Mouse (Mus musculus): ENCODE measurements around the gene Cwc22. TPM values are rescaled to one million over a fixed set of nuclear protein-coding genes. Genes with fewer than 3 reads are reported as not detected.

Cwc22 gene
- polyA plus RNA-seq, 1 experiment from 2014 or later: 14.9 TPM

DNA sequence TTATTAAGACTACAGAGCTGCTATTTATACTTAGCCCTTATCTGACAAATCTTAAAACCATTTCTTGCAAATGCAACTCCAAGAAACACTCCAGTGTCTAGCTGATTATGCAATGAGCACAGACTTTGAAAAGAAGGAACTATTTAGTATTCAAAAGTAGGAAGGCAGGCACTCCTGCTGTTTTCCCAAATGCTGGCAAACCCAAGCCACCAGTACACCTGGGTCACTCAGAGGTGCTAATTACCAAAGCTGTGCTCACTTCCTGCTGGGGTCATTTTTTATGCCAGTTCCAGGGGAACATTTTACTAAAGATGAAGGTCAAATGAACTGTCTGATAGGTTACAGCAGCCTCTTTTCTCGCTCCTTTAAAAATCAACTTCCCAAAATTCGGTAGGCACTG, 28.2 kb downstream of the Cwc22 start:
- H3K4me3 ChIP-seq (ENCODE audit: low read depth, low read length): no peak overlapping the region
- no peaks in the 10 kb centered on the region for H3K27me3 ChIP-seq (replicated peaks; ENCODE audit: insufficient read depth, low read length)
- no peaks in the 10 kb centered on the region for H3K9me3 ChIP-seq (ENCODE audit: low read length)
- H3K27ac ChIP-seq (ENCODE audit: low read length): no peak overlapping the region
- ATAC-seq: no peak
- peak; percentile 17 for DNase-seq (ENCODE audit: low spot score)
- TF ChIP-seq CTCF (IDR thresholded peaks at IDR 0.05) (no peak), EP300 (IDR thresholded peaks at IDR 0.05) (no peak)
- WGBS: 87% methylated on average over 2 of the region's 2 CpGs
- peaks cover 29% of the 10 kb centered on the region; the same call in 1 of the 2 replicates for H3K36me3 ChIP-seq (ENCODE audit: insufficient read depth, low read length)
- H3K9ac ChIP-seq (replicated peaks; ENCODE audit: low read depth): no peak overlapping the region
- H3K4me2 ChIP-seq (replicated peaks; ENCODE audit: low read depth, low read length): no peak overlapping the region
- no peaks in the 10 kb centered on the region for H3K4me1 ChIP-seq (ENCODE audit: insufficient read depth, low read depth, low read length)

DNA sequence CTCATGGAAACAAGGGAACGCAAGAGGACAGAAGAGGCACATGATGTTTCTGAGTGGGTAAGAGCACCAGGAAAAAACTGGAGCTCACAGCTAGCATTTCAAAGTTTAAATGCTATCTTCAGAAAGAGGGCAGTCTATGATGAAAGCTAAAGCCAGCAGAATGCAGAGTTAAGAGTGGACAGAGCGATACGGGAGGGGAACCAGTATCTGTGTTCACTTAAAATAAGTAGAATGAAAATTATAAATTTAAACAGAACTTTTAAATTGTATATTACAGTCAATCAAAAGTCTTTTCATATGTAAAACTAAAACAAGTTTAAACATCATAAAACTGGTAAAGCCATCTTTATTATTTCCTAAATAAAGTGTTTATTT, 28.8 kb downstream of the Cwc22 start:
- Histone ChIP-seq H3K9me3 (ENCODE audit: low read length) (no peaks in the 10 kb centered on the region), H3K4me1 (ENCODE audit: insufficient read depth, low read depth, low read length) (no peaks in the 10 kb centered on the region), H3K36me3 (ENCODE audit: insufficient read depth, low read length) (peaks cover 29% of the 10 kb centered on the region; the same call in 1 of the 2 replicates), H3K4me2 (replicated peaks; ENCODE audit: low read depth, low read length) (no peak overlapping the region), H3K27ac (ENCODE audit: low read length) (no peak overlapping the region), H3K9ac (replicated peaks; ENCODE audit: low read depth) (no peak overlapping the region), H3K27me3 (replicated peaks; ENCODE audit: insufficient read depth, low read length) (no peaks in the 10 kb centered on the region), H3K4me3 (ENCODE audit: low read depth, low read length) (no peak overlapping the region)
- DNase-seq (ENCODE audit: low spot score) (no peak), ATAC-seq (no peak)
- 94% methylated on average over 3 of the region's 3 CpGs for whole genome bisulfite sequencing
- TF ChIP-seq EP300 (IDR thresholded peaks at IDR 0.05) (no peak), CTCF (IDR thresholded peaks at IDR 0.05) (no peak)

DNA sequence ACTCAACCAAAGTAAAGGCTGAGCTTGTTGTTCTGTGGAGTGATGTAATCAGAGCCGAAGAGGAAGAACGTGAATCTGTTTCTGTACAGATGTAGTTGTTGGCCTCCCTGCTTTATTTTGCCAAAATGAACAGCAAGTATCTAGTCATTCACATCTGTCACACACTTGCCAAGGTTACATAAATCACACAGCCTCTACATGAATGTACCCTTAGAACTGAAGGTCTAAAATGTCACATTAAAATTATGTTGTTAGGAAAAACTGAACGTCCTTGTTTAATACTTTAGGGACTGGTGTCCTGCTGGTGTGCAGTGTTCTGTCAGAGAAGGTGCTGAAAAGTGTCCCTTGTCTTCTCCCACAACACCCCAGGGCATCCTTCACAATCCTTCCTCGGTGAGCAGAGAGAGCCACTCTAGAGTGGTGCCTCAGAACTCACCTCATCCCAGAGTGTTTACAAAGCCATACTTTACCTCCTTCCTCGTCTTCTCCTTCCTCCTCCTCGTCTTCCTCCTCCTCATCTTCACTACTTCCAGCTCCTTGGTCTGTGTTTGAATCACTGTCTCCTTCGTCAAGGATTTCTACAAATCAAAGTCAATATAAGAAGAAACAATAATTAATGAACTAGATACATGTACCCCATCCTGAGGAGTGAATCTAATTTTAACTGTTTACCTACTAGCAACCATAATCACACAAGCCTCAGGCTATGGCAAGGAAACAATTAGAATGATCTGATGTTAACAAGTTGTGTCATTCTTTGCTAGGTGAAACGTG, 29.4 kb downstream of the Cwc22 start:
- Histone ChIP-seq H3K27me3 (replicated peaks; ENCODE audit: insufficient read depth, low read length) (no peaks in the 10 kb centered on the region), H3K4me3 (ENCODE audit: low read depth, low read length) (no peak overlapping the region), H3K36me3 (ENCODE audit: insufficient read depth, low read length) (peaks cover 29% of the 10 kb centered on the region; the same call in 1 of the 2 replicates), H3K4me1 (ENCODE audit: insufficient read depth, low read depth, low read length) (no peaks in the 10 kb centered on the region), H3K4me2 (replicated peaks; ENCODE audit: low read depth, low read length) (no peak overlapping the region), H3K9ac (replicated peaks; ENCODE audit: low read depth) (no peak overlapping the region), H3K9me3 (ENCODE audit: low read length) (no peaks in the 10 kb centered on the region), H3K27ac (ENCODE audit: low read length) (no peak overlapping the region)
- DNase-seq (ENCODE audit: low spot score) (no peak), ATAC-seq (no peak)
- TF ChIP-seq CTCF (IDR thresholded peaks at IDR 0.05) (no peak), EP300 (IDR thresholded peaks at IDR 0.05) (no peak)
- WGBS: 78% methylated on average over 8 of the region's 8 CpGs

DNA sequence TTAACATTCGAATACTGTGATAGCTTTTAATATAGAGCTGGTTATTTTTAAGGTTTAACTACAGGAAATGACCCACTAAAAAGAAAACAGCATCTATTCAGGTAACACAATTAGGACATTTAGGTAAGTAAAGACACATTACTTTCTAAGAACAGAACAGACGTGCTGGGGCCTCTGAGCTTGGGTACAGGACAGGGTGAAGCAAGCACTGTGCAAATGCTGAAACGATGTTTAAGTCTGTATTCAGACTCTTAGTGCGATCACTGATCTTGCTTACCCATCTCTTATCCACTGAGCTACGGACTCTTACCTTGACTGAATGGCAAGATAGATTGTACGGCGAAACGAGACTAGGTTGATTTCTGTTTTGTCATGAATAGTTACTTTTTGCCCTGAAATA, 31.0 kb downstream of the Cwc22 start:
- Histone ChIP-seq H3K4me1 (ENCODE audit: insufficient read depth, low read depth, low read length) (no peaks in the 10 kb centered on the region), H3K4me2 (replicated peaks; ENCODE audit: low read depth, low read length) (no peak overlapping the region), H3K27ac (ENCODE audit: low read length) (no peak overlapping the region), H3K9me3 (ENCODE audit: low read length) (no peaks in the 10 kb centered on the region), H3K9ac (replicated peaks; ENCODE audit: low read depth) (no peak overlapping the region), H3K36me3 (ENCODE audit: insufficient read depth, low read length) (peaks cover 30% of the 10 kb centered on the region; the same call in 1 of the 2 replicates), H3K27me3 (replicated peaks; ENCODE audit: insufficient read depth, low read length) (no peaks in the 10 kb centered on the region), H3K4me3 (ENCODE audit: low read depth, low read length) (no peak overlapping the region)
- DNase-seq (ENCODE audit: low spot score): no peak
- 94% methylated on average over 8 of the region's 8 CpGs for WGBS
- ATAC-seq: no peak
- TF ChIP-seq CTCF (IDR thresholded peaks at IDR 0.05) (no peak), EP300 (IDR thresholded peaks at IDR 0.05) (no peak)

DNA sequence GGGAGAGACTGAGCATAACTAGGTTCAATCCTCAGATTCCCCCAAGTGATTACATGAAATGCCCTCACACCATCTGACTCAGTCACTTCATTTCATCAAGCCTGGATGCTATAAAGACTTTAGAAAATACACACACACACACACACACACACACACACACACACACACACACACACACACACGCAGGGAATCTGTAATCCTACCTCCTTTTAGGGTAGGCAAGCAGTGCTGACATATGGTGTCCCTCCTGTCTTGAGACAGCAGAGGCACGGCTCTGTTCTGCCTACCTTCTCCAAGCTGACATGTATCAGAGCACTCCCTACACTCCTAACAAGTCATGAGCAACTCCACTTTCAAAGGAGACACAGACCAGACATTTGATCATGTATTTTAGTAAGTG, 32.5 kb downstream of the Cwc22 start:
- H3K36me3 ChIP-seq (ENCODE audit: insufficient read depth, low read length): peaks cover 24% of the 10 kb centered on the region; the same call in 1 of the 2 replicates

DNA sequence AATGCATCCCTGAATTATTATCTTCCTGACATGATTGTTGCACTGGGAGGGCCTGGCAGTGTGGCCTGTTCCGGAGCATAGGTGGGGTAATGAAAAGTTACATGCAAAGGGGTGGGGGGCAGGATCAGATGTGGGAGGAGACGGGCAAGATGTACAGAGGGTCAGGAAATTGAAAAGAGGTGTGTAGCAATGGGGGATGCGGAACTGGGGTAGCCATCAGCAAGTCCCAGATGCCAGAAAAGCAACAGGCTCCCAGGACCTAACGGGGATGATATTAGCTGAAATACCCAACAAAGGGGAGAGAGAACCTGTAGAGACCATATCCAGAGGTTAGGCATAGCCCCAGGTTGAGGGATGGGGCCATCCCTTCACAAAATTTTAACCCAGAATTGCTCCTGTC, 34.0 kb downstream of the Cwc22 start:
- TF ChIP-seq EP300 (IDR thresholded peaks at IDR 0.05) (no peak), CTCF (IDR thresholded peaks at IDR 0.05) (no peak)
- Histone ChIP-seq H3K4me1 (ENCODE audit: insufficient read depth, low read depth, low read length) (no peaks in the 10 kb centered on the region), H3K27ac (ENCODE audit: low read length) (no peak overlapping the region), H3K36me3 (ENCODE audit: insufficient read depth, low read length) (peaks cover 24% of the 10 kb centered on the region; the same call in 1 of the 2 replicates), H3K9me3 (ENCODE audit: low read length) (no peaks in the 10 kb centered on the region), H3K4me2 (replicated peaks; ENCODE audit: low read depth, low read length) (no peak overlapping the region), H3K27me3 (replicated peaks; ENCODE audit: insufficient read depth, low read length) (no peaks in the 10 kb centered on the region), H3K4me3 (ENCODE audit: low read depth, low read length) (no peak overlapping the region), H3K9ac (replicated peaks; ENCODE audit: low read depth) (no peak overlapping the region)
- DNase-seq (ENCODE audit: low spot score) (no peak), ATAC-seq (no peak)
- 93% methylated on average over 4 of the region's 4 CpGs for WGBS

More for the DNA sequence above, 32.5 kb downstream of the Cwc22 start:
- WGBS: 87% methylated on average over 2 of the region's 2 CpGs
- Histone ChIP-seq H3K27me3 (replicated peaks; ENCODE audit: insufficient read depth, low read length) (no peaks in the 10 kb centered on the region), H3K9me3 (ENCODE audit: low read length) (no peaks in the 10 kb centered on the region), H3K27ac (ENCODE audit: low read length) (no peak overlapping the region), H3K4me2 (replicated peaks; ENCODE audit: low read depth, low read length) (no peak overlapping the region), H3K9ac (replicated peaks; ENCODE audit: low read depth) (no peak overlapping the region), H3K4me3 (ENCODE audit: low read depth, low read length) (no peak overlapping the region), H3K4me1 (ENCODE audit: insufficient read depth, low read depth, low read length) (no peaks in the 10 kb centered on the region)
- no peak for ATAC-seq
- TF ChIP-seq CTCF (IDR thresholded peaks at IDR 0.05) (no peak), EP300 (IDR thresholded peaks at IDR 0.05) (no peak)
- DNase-seq (ENCODE audit: low spot score): no peak

Measured in lung, postnatal 0 days (tissue).